Mouse (Mus musculus) heart, embryonic 13.5 days (tissue): ENCODE data around the gene Slc2a10. TPM values are rescaled to one million over a fixed set of nuclear protein-coding genes. Genes with fewer than 3 reads are reported as not detected.
"Not testable (repeated sequence)": the region's sequence is repeated elsewhere in the genome, so short reads cannot be mapped to it uniquely, and the experiment has no call there.

Experiments
- ATAC-seq: fragments of 200-750 bp; cut with Nextera tagmentation; 2 replicates; pipeline ENCODE4 v1.8.0; 2017; ENCODE audit warnings: moderate TSS enrichment; ENCODE audit not compliant: insufficient number of reproducible peaks, low FRiP score, low TSS enrichment; ENCODE audit errors: extremely low read depth
- H3K27ac ChIP-seq: fragments of 300-500 bp; sonication (generic); replicated peaks from 2 replicates; pipeline ENCODE4 v1.5.1; 2015; ENCODE audit warnings: moderate library complexity, mild to moderate bottlenecking, inconsistent platforms
- H3K27me3 ChIP-seq: fragments of 300-500 bp; sonication (generic); replicated peaks from 2 replicates; pipeline ENCODE4 v1.6.1; 2015; ENCODE audit warnings: mild to moderate bottlenecking, inconsistent platforms
- H3K36me3 ChIP-seq: fragments of 300-500 bp; sonication (generic); 2 replicates; pipeline ENCODE4 v1.6.1; 2015; ENCODE audit warnings: mild to moderate bottlenecking, inconsistent platforms
- H3K4me1 ChIP-seq: fragments of 300-500 bp; sonication (generic); 2 replicates; pipeline ENCODE4 v1.6.1; 2015; ENCODE audit warnings: inconsistent platforms
- H3K4me2 ChIP-seq: fragments of 300-500 bp; sonication (generic); 2 replicates; pipeline ENCODE4 v1.6.1; 2015; ENCODE audit warnings: inconsistent platforms, mild to moderate bottlenecking, moderate library complexity
- H3K4me3 ChIP-seq: fragments of 300-500 bp; sonication (generic); 2 replicates; pipeline ENCODE4 v1.5.1; 2015; ENCODE audit warnings: moderate library complexity, mild to moderate bottlenecking, inconsistent platforms
- H3K9ac ChIP-seq: fragments of 300-500 bp; sonication (generic); 2 replicates; pipeline ENCODE4 v1.6.1; 2015; ENCODE audit warnings: inconsistent platforms, mild to moderate bottlenecking, moderate library complexity
- H3K9me3 ChIP-seq: fragments of 300-500 bp; sonication (generic); 2 replicates; pipeline ENCODE4 v1.6.1; 2016; ENCODE audit warnings: inconsistent platforms
- WGBS: fragments of 180-500 bp; shearing (Covaris S2); methylation state at CpG from one replicate; pipeline ENCODE4 v1.1.7; 2015; ENCODE audit warnings: mixed read lengths; 5-methylcytosine and 5-hydroxymethylcytosine counted together
- polyA plus RNA-seq: library from polyadenylated mRNA; unstranded; fragments of >200 nt; fragmentation: Nextera tagmentation; extraction: Ambion mirVana; gene quantifications from 2 replicates; pipeline ENCODE4 v1.2.1, GENCODE M21; 2015

Gene Slc2a10
- polyA plus RNA-seq, 1 experiment from 2014 or later, result 5.6 TPM

DNA sequence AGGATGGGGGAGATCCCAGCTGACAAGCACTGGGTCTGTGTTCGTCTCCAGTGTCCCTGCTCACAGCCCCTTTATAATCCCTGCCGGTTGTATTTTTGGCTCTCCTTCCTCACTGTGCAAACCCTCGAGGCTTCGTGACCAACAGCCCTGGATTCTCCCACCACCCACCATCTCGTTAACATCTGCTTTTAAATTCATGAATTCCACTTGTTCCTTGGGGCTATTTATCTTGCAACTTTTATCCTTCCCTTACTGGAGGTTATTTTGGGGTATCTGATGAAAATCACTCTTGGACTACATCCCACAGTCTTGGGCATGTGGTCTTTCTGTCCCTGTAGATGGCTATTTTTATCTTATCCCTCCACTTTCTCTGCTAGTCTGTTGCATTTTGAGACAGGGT is 6.9 kb downstream of the Slc2a10 start:
- Histone ChIP-seq H3K4me1 (peaks cover 22% of the 10 kb centered on the region), H3K4me2 (no peak overlapping the region), H3K9ac (no peak overlapping the region), H3K9me3 (no peaks in the 10 kb centered on the region), H3K27me3 (peaks cover 7% of the 10 kb centered on the region; the same call in 1 of the 2 replicates), H3K36me3 (peaks cover 5% of the 10 kb centered on the region), H3K4me3 (no peak overlapping the region), H3K27ac (no peak overlapping the region)
- no peak for ATAC-seq
- WGBS, result 38% methylated on average over 5 of the region's 5 CpGs

DNA sequence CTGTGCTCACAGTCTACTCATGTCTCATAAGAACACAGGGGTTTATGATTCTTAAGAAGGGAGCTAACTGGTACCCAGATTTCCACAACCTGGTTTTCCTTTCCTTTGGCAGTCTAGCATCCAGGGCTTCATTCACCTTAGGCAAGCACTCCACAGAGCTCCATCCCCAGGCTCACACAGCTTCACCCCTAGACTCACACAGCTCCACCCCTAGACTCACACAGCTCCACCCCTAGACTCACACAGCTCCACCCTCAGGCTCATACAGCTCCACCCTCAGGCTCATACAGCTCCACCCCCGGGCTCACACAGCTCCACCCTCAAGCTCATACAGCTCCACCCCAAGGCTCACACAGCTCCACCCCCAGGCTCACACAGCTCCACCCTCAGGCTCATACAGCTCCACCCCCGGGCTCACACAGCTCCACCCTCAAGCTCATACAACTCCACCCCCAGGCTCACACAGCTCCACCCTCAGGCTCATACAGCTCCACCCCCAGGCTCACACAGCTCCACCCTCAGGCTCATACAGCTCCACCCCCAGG is 7.4 kb downstream of the Slc2a10 start:
- not testable (repeated sequence) for ATAC-seq

GRCm38 (mm10) chr2:165511530-165511929 is 7.9 kb downstream of the Slc2a10 start:
- H3K36me3 ChIP-seq, result peaks cover 10% of the 10 kb centered on the region
- H3K4me2 ChIP-seq, H3K27me3 ChIP-seq, ATAC-seq, H3K27ac ChIP-seq, H3K9me3 ChIP-seq, H3K4me3 ChIP-seq, H3K9ac ChIP-seq: not testable (repeated sequence)
- peaks cover 22% of the 10 kb centered on the region for H3K4me1 ChIP-seq
- 81% methylated on average over 4 of the region's 4 CpGs for WGBS

More for the DNA sequence above, 7.4 kb downstream of the Slc2a10 start:
- H3K4me1 ChIP-seq, result peaks cover 22% of the 10 kb centered on the region
- H3K36me3 ChIP-seq, H3K9ac ChIP-seq, H3K4me2 ChIP-seq, H3K4me3 ChIP-seq, H3K9me3 ChIP-seq, H3K27ac ChIP-seq, H3K27me3 ChIP-seq: not testable (repeated sequence)
- WGBS, result 63% methylated on average over 2 of the region's 2 CpGs

GRCm38 (mm10) chr2:165512426-165512825 is 8.8 kb downstream of the Slc2a10 start:
- Histone ChIP-seq H3K9ac (no peak overlapping the region), H3K27me3 (peaks cover 3% of the 10 kb centered on the region; the same call in 1 of the 2 replicates), H3K9me3 (no peaks in the 10 kb centered on the region), H3K36me3 (peaks cover 12% of the 10 kb centered on the region), H3K4me3 (no peak overlapping the region), H3K4me1 (peaks cover 22% of the 10 kb centered on the region), H3K4me2 (no peak overlapping the region), H3K27ac (no peak overlapping the region)
- WGBS, result 68% methylated on average over 7 of the region's 7 CpGs
- ATAC-seq, result no peak

DNA sequence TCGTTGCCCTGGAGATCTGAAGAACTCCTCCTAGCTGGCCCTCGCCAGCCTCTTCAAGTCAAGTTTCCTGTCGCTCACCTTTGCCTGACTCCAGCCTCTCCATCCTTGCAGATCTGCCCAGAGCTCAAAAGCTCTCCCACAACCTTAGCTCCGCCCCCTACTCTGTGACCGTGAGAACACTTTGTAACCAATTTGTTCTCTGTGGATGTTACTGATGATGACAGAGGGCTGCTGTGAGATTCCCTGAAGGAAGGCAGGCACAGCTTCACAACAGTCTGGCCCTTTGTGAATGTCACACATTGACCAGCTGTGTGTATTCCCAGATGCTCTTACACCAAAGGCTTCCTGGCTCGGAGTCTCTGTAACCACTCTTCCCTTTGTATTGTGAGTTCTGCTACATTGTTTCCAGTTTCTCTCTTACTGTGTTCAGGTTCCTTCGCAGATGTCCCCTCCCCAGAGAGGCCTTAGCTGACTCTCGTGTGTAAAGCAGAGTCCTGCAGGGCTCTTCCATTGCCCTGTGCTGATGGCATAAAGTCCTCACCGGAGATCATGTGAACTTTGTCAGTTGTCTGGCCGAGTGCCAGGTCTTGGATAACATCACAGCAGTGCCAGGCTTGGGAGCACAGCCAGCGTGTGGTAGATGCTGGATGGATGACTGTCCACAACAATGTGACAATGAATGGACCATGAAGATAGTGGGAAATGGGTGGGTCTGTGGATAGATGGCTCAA is 9.4 kb downstream of the Slc2a10 start:
- Histone ChIP-seq H3K4me1 (peaks cover 22% of the 10 kb centered on the region), H3K27me3 (peaks cover 3% of the 10 kb centered on the region; the same call in 1 of the 2 replicates), H3K4me3 (no peak overlapping the region), H3K9me3 (no peaks in the 10 kb centered on the region), H3K4me2 (no peak overlapping the region), H3K27ac (no peak overlapping the region), H3K9ac (no peak overlapping the region), H3K36me3 (peaks cover 12% of the 10 kb centered on the region)
- no peak for ATAC-seq
- WGBS, result 28% methylated on average over 11 of the region's 11 CpGs

DNA sequence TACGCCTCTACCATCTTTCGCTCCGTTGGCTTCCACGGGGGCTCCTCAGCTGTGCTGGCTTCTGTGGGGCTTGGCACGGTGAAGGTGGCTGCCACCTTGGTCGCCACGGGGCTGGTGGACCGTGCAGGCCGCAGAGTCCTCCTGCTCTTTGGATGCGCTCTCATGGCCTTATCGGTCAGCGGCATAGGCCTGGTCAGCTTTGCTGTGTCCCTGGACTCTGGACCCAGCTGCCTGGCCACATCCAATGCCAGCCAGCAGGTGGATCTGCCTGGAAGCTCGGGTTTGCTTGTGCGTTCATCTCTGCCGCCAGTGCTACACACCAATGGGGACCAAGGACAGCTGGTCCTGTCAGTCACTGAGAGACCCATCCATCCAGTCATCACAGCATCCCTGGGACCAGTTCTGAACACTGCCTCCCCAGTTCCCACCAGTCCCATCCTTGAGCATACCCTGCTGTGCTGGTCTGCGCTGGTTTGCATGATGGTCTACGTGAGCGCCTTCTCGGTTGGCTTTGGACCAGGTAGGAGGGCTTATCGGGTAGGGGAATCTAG is 11.7 kb downstream of the Slc2a10 start:
- H3K9me3 ChIP-seq, result no peaks in the 10 kb centered on the region
- H3K27ac ChIP-seq, result no peak overlapping the region
- peaks cover 3% of the 10 kb centered on the region; the same call in 1 of the 2 replicates for H3K27me3 ChIP-seq
- no peak overlapping the region for H3K4me2 ChIP-seq
- ATAC-seq, result no peak
- peaks cover 20% of the 10 kb centered on the region for H3K4me1 ChIP-seq
- no peak overlapping the region for H3K4me3 ChIP-seq
- WGBS, result 92% methylated on average over 20 of the region's 20 CpGs
- no peak overlapping the region for H3K9ac ChIP-seq
- peaks cover 25% of the 10 kb centered on the region for H3K36me3 ChIP-seq

DNA sequence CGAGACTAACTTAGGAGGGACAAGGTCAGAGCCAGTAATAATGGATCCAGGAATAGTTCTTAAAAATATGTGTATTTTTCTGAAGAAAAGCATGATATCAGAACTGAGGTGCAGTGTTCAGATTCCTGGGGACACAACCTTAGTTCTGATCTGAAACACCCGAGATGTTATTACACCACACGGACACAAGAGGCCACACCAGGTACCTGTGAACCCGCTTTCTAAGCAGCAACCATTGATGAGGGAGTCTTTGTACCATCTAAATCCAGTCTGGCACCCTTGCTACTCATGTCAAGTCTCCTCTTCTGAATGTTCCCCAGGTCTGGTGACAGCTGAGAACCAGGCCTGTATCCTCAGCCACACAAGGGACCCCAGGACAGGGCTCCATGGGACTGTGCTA is 22.0 kb downstream of the Slc2a10 start:
- WGBS, result 51% methylated on average over 4 of the region's 4 CpGs
- H3K9me3 ChIP-seq, result no peaks in the 10 kb centered on the region
- no peak for ATAC-seq

DNA sequence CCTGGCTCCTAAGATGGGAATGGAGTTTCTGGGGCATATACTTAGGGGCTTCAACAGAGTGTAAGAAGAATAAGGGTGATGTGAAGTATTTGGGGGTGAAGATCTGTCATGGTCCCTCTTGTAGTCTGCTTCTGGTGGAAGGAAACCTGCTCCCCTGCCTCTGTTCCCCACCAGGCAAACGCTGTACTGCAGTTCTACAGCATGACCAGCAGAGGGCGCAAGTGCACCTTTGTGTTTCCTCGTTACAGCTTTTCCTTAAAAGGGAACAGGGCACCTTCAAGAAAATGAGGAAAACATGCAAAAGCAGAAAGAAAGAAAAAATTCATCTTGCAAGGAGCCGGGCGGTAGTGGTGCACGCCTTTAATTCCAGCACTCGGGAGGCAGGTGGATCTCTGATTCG is 25.5 kb downstream of the Slc2a10 start:
- H3K4me1 ChIP-seq, result no peaks in the 10 kb centered on the region

More for the DNA sequence above, 22.0 kb downstream of the Slc2a10 start:
- no peak overlapping the region for H3K4me2 ChIP-seq
- no peak overlapping the region for H3K4me3 ChIP-seq
- H3K36me3 ChIP-seq, result no peaks in the 10 kb centered on the region
- no peak overlapping the region for H3K9ac ChIP-seq
- H3K27me3 ChIP-seq, result peaks cover 27% of the 10 kb centered on the region; the same call in 1 of the 2 replicates
- H3K4me1 ChIP-seq, result no peaks in the 10 kb centered on the region
- H3K27ac ChIP-seq, result no peak overlapping the region

DNA sequence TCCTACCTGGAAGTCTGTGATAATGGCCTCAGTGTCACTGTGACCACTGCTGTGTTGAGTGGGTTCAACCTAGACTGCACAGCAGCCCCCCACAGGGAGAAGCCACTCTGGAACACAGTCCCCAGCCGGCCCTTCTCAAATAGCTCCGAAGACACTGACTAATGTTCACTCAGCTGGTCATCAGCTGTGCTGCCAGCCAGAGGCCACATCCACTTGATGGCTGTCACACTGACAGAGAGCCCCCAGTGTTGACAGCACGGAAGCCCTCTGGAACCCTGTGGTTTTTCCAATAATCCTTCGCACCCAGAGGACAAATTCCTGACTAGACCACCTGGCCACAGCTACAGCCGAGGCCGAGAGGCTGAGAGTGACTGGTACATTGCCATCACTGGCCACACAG is 30.2 kb downstream of the Slc2a10 start:
- Histone ChIP-seq H3K4me1 (no peaks in the 10 kb centered on the region), H3K27me3 (peaks cover 24% of the 10 kb centered on the region), H3K9ac (no peak overlapping the region), H3K36me3 (no peaks in the 10 kb centered on the region), H3K4me2 (no peak overlapping the region), H3K9me3 (no peaks in the 10 kb centered on the region), H3K4me3 (no peak overlapping the region), H3K27ac (no peak overlapping the region)
- no peak; the same call in 1 of the 2 replicates for ATAC-seq
- 40% methylated on average over 6 of the region's 6 CpGs for WGBS

More for the DNA sequence above, 25.5 kb downstream of the Slc2a10 start:
- Histone ChIP-seq H3K9ac (no peak overlapping the region), H3K4me2 (no peak overlapping the region), H3K9me3 (no peaks in the 10 kb centered on the region), H3K36me3 (no peaks in the 10 kb centered on the region), H3K27me3 (peaks cover 37% of the 10 kb centered on the region), H3K4me3 (no peak overlapping the region), H3K27ac (no peak overlapping the region)
- ATAC-seq, result no peak
- WGBS, result 20% methylated on average over 8 of the region's 8 CpGs

- WGBS, result 66% methylated on average over 3 of the region's 3 CpGs
- Histone ChIP-seq H3K27me3 (peaks cover 55% of the 10 kb centered on the region), H3K4me2 (no peak overlapping the region), H3K4me3 (no peak overlapping the region), H3K9me3 (no peaks in the 10 kb centered on the region), H3K27ac (no peak overlapping the region), H3K36me3 (no peaks in the 10 kb centered on the region), H3K4me1 (peaks cover 2% of the 10 kb centered on the region), H3K9ac (no peak overlapping the region)
- no peak for ATAC-seq
Measured at GRCm38 (mm10) chr2:165540975-165541374, 37.4 kb downstream of the Slc2a10 start.

DNA sequence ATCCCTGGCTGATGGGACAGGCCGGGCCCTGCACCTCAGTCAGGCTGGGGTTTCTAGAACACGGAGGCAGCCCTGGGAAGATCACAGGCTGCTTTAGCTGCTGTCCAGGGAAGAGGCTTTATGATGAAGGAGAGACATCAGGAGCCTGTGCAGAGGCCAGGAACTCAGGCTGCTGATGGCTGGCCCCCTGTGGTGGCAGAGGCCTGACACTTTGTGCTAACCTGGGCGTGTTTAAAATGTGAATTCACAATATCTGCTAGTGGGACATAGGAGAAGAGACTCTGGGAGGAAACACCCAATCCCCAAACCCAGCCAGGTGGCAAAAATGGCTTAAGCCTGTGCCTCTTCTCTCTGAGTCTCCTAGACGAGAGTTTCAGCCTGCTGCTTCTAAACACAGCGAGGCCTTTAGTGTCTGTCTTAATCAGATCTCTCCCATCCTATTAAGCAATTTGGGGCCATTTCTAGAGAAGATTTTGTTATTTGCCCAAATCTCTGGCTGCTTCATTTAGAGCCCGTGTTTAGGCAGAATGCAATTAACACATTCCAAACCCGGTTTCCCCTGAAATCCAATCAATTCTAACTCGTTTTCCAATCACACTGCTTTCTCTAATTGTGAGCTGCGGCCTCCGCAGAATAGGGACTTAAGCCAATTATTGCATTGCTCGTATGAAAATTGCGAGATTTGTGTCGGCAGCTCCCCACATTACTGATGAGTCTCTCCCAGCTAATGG is 39.5 kb downstream of the Slc2a10 start:
- Histone ChIP-seq H3K4me3 (no peak overlapping the region), H3K4me2 (no peak overlapping the region), H3K9me3 (no peaks in the 10 kb centered on the region), H3K4me1 (peaks cover 7% of the 10 kb centered on the region), H3K9ac (no peak overlapping the region), H3K36me3 (no peaks in the 10 kb centered on the region), H3K27ac (no peak overlapping the region), H3K27me3 (peaks cover 61% of the 10 kb centered on the region)
- no peak for ATAC-seq
- WGBS, result 58% methylated on average over 13 of the region's 13 CpGs
